Mouse (Mus musculus): ENCODE measurements around the gene Ralgapb. TPM values are rescaled to one million over a fixed set of nuclear protein-coding genes. Genes with fewer than 3 reads are reported as not detected.

Ralgapb gene
- 5.9 and 6.5 TPM in 2 replicates for polyA plus RNA-seq (2012; ENCODE audit: low replicate concordance)

DNA sequence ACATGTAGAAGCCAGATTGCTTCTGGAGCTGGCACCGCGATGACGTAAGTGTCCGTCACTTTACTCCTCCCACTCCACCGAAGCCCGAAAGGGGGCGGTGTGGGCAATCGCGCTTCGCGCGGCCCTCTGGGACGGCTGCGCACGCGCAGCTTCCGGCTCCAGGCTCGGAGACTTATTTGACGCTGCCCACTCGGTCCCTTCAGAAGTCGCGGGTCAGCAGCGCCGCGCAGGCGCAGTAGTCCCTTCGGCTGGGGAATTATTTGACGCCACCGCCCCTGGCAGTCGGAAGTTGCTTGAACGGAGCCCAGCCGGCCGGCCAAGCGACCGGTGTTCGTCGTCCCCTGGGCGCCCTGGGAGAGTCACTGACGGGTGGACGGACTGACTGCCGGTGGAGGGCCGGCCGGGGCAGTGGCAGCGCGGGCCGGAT, at the start of gene Ralgapb:
TSS of gene Ralgapb (plus strand) at position 254 of the 427 bp plus-strand sequence.

DNA sequence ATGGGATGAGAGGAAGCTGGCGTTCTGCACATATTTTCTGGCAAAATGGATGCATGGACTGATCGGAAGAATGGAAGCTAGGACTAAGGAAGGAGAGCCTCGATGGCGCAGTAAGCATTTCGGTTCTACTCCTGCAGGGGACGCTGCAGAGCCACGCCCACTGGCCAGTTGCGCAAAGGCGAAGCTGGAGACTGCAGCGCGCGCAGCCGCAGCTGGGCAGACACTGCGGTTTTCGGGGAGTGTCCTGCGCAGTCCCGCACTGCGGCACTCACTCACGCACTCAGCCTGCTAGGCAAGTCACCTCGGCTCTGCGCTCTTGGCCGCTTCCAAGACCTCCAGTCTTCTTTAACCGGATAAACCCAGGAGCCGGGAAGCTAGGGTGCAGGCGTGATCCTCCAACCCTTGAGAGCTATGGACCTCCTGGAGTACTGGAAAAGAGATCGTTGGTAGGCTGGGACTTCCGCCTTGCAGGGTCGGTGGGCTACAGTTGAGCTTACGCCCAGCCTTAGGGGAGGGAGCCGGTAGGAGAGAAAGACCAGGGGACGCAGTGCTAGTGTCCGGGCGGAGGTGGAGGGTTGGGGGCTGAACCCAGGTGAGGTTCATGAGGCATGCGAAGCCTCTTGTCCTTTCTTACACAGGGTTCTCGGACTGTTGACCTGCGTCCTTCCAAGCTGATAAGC, 34.1 kb upstream of the Ralgapb start, which contains the start of gene Snhg11:
TSS of gene Snhg11 (plus strand) at position 196 of the 680 bp plus-strand sequence.

DNA sequence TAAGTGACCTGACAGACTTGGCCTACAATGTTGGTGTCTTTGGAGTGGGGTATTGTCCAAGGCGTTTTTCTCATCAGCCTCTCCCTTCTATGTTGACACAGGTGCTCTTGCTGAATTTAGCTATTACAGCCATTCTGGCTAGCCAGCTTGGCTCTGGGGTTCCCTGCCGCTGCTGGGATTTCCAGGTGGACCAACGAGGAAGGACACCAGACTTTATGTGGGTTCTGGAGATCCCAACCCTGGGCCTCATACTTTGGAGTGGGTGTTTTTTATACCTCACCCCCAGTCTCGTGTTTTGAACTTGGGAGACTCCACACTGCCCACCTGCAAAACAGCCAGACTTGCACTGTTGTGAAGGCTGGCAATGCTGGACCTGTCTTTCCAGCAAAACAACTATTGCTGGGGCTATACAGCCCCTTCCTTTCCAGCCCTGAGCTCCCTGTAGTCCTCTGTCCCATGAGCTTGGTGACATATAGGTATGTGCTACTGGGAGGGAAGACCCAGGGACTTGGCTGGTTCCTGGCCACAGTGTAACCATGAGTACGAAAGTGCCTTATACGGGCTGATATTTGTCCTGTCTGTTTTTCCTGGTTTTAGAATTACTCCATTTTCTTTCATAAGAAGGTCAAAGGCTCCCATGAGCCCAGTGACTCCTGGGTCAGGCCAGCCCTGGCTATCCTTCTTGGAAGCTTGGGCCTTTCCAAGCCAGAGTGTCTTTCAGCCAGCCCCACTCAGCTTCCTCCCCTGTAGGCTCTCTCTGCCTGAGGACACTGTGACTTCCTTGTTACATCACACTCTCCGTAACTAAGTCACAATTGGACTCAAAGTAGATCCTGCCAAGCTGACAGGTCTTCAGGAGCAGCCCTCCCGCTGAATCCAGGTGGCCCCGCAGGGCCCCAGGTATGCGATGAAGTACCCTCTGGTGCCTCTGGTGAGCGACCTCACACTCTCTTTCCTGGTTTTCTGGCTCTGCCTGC, 92.5 kb downstream of the Ralgapb start, which contains the start of gene Adig:
TSS of gene Adig (plus strand) at position 777 of the 977 bp plus-strand sequence.

DNA sequence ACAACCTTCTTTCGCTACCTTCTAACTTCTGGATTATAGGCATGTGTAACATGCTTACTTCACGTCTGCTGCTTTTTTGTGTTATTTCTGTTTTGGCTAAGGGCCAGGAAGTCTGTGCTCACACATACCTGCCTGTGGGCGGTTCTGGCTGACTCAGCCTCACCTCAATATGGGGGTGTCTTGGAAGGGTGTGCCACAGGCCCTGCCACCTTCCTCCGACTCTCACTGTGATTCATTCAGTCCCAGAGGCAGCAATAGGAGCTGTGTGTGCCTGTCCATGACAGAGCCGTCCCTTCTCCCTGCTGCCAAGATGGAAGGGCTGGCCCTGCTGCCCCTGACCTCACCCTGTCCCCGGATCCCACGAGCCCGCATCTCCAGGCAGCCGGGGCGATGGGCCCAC, 102.9 kb downstream of the Ralgapb start, which contains the start of gene Arhgap40:
TSS of gene Arhgap40 (plus strand) at position 269 of the 400 bp plus-strand sequence.

Other genes with a start within 250 kb of the Ralgapb start
- gene D630003M21Rik, start 180.6 kb upstream of the Ralgapb start, polyA plus RNA-seq (2012; ENCODE audit: low replicate concordance) = 0.03 TPM in 1 of 2 replicates, not detected in the other
- gene Bpi, start 151.8 kb upstream of the Ralgapb start, polyA plus RNA-seq (2012; ENCODE audit: low replicate concordance) = not detected in 2 replicates
- 0.40 and 0.66 TPM in 2 replicates for gene Lbp, start 103.4 kb upstream of the Ralgapb start, polyA plus RNA-seq (2012; ENCODE audit: low replicate concordance)
- gene Snhg11, start 34.2 kb upstream of the Ralgapb start, polyA plus RNA-seq (2012; ENCODE audit: low replicate concordance) = not detected in 2 replicates
- not detected in 2 replicates for gene Adig, start 92.8 kb downstream of the Ralgapb start, polyA plus RNA-seq (2012; ENCODE audit: low replicate concordance)
- not detected in 2 replicates for gene Arhgap40, start 102.9 kb downstream of the Ralgapb start, polyA plus RNA-seq (2012; ENCODE audit: low replicate concordance)
- gene Slc32a1, start 200.9 kb downstream of the Ralgapb start, polyA plus RNA-seq (2012; ENCODE audit: low replicate concordance) = not detected in 2 replicates
- gene Actr5, start 215.0 kb downstream of the Ralgapb start, polyA plus RNA-seq (2012; ENCODE audit: low replicate concordance) = 13.3 and 15.9 TPM in 2 replicates